Mouse (Mus musculus) 3134 (cell line): ENCODE measurements around the gene Scnm1.

Experiments
- DNase-seq: peaks from one replicate; pipeline ENCODE4 v3.0.0-alpha.2; 2011; ENCODE audit warnings: low spot score; ENCODE audit not compliant: insufficient read length; ENCODE audit errors: extremely low read depth

The Scnm1 gene

GRCm38 (mm10) chr3:95133680-95134101 is at the start of gene Scnm1, which contains the start of gene Lysmd1:
Gene Scnm1 (minus strand): TSS chr3:95134011.
Gene Lysmd1 (plus strand): TSS chr3:95134088.
- DNase-seq: peak; percentile 92

GRCm38 (mm10) chr3:95181841-95182240 is 48.0 kb upstream of the Scnm1 start:
- DNase-seq: no peak

- no peak for DNase-seq
Observed at GRCm38 (mm10) chr3:95179890-95180289, 46.1 kb upstream of the Scnm1 start.

- DNase-seq: no peak
Observed at GRCm38 (mm10) chr3:95178948-95179347, 45.1 kb upstream of the Scnm1 start.

- no peak for DNase-seq
Observed at GRCm38 (mm10) chr3:95177583-95177982, 43.8 kb upstream of the Scnm1 start.

GRCm38 (mm10) chr3:95176500-95176899 is 42.7 kb upstream of the Scnm1 start:
- no peak for DNase-seq

- no peak for DNase-seq
Observed at GRCm38 (mm10) chr3:95174011-95174592, 40.3 kb upstream of the Scnm1 start.

GRCm38 (mm10) chr3:95173256-95173949 is 39.6 kb upstream of the Scnm1 start:
- DNase-seq: no peak

- no peak for DNase-seq
Observed at GRCm38 (mm10) chr3:95172526-95173255, 38.9 kb upstream of the Scnm1 start.

- no peak for DNase-seq
Observed at GRCm38 (mm10) chr3:95171105-95171504, 37.3 kb upstream of the Scnm1 start.

- DNase-seq: no peak
Observed at GRCm38 (mm10) chr3:95169996-95170395, 36.2 kb upstream of the Scnm1 start.

GRCm38 (mm10) chr3:95164840-95165239 is 31.0 kb upstream of the Scnm1 start:
- DNase-seq: no peak

- no peak for DNase-seq
Observed at GRCm38 (mm10) chr3:95164256-95164550, 30.4 kb upstream of the Scnm1 start.

GRCm38 (mm10) chr3:95163419-95164255 is 29.8 kb upstream of the Scnm1 start:
- DNase-seq: no peak

GRCm38 (mm10) chr3:95162345-95162628 is 28.5 kb upstream of the Scnm1 start:
- no peak for DNase-seq

GRCm38 (mm10) chr3:95161618-95162344 is 28.0 kb upstream of the Scnm1 start:
- DNase-seq: no peak

GRCm38 (mm10) chr3:95161041-95161551 is 27.3 kb upstream of the Scnm1 start:
- DNase-seq: no peak

- peak; percentile 84 for DNase-seq
Observed at GRCm38 (mm10) chr3:95159987-95160963, 26.5 kb upstream of the Scnm1 start, which contains the start of gene Sema6c. Gene Sema6c (plus strand): TSS chr3:95160457.

GRCm38 (mm10) chr3:95159511-95159986 is 25.7 kb upstream of the Scnm1 start:
- DNase-seq: no peak
